ENCODE assay signal across 8 mouse cellular contexts in the genomic region with DNA sequence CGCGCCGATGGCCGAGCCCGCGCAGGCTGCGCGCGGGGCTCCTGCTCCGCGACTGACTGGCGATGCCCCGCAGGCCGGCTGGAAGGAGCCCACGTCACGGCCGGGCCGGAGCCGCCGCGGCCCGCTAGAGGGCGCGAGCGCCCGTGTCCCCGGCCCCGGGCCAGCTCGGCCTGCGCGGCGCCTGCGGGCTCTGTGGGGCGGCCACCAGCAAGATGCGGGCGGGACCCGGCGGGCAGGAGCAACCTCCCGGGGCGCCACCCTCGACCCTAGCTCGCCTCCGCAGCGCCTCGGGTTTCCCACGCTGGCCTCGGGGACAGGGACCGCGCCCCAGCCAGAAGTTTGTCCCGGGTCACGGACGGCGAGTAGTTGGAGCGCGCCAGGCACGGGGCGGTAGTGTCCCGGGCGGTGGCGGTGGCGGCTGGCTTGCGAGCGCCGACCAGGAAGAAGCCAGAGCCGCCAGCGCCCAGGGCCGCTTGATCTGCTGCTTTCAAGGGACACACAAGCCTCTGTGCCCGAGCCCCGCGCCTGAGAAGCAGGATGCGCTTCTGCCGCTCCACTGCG. TPM values are rescaled to one million over a fixed set of nuclear protein-coding genes. Genes with fewer than 3 reads are reported as not detected.
DNase-seq lines count a peak whose midpoint lies in the region; ATAC-seq and TF ChIP-seq lines count a peak whose summit lies in the region.

A gene (minus strand): TSS at position 7 of the 561 bp plus-strand sequence.

- peak; percentile 93 for ATAC-seq in Patski

- POLR2A ChIA-PET in Patski (lab: Charles Lee): no interaction called here

- under 1% methylated on average over 72 of the region's 73 CpGs for WGBS in olfactory bulb, adult 2 months

- peak within 1 kb of the TSS; percentile 68 for H3K4me3 ChIP-seq in layer of hippocampus, adult 2 months
- H3K4me3 ChIP-seq in olfactory bulb, adult 2 months (ENCODE audit: insufficient read depth, low read depth, low read length): peak within 1 kb of the TSS; percentile 87

- TF ChIP-seq CTCF in Patski (IDR thresholded peaks at IDR 0.05): peak; percentile 86
- peak; percentile 65 for TF ChIP-seq CTCF in layer of hippocampus, adult 2 months (conservative IDR thresholded peaks at IDR 0.05)
- TF ChIP-seq CTCF in olfactory bulb, adult 2 months (IDR thresholded peaks at IDR 0.05; ENCODE audit: insufficient read depth, low read depth, low read length): peak; percentile 64

- CTCF ChIA-PET in Patski (lab: Charles Lee): interaction anchor here (0.8 to 1.4 kb wide), 4 partner anchors 9 to 231 kb away, joined by 3 to 4 read pairs (median 4); no protein-coding TSS in a partner anchor

- no peaks in the 10 kb centered on the region for H3K27me3 ChIP-seq in Patski

- no peak for DNase-seq in Patski (ENCODE audit: low read depth, low spot score)
- peak; percentile 34 for DNase-seq in cerebellum, adult 9-10 months
- DNase-seq in frontal cortex, adult 2 months (ENCODE audit: extremely low spot score in 1 of 2, low spot score in 1 of 2): peak in 1 of 2 experiments; percentile 61
- DNase-seq in heart, postnatal 4 days: peak; percentile 89
- peak; percentile 50 to 64 for DNase-seq in layer of hippocampus, adult 2 months (ENCODE audit: low spot score in 2 of 2)
- DNase-seq in lung, adult 18-20 months: peak; percentile 86 to 90
- peak; percentile 36 for DNase-seq in thymus, postnatal 25 days

- TF ChIP-seq POLR2A in olfactory bulb, adult 2 months (IDR thresholded peaks at IDR 0.05; ENCODE audit: insufficient read depth, low read depth, low read length): peak; percentile 62

- peak within 1 kb of the TSS; percentile 91 for H3K27ac ChIP-seq in layer of hippocampus, adult 2 months
- H3K27ac ChIP-seq in olfactory bulb, adult 2 months (ENCODE audit: insufficient read depth, low read depth, low read length): peak within 1 kb of the TSS; percentile 89

- in situ Hi-C loops in Patski (cut with MboI; ENCODE audit: low pct_unique_long_range_greater_than_20kb): loop anchor here (5.0 to 10.0 kb wide), 2 partner anchors 177 to 670 kb away; no protein-coding TSS in a partner anchor

- no peaks in the 10 kb centered on the region for H3K4me1 ChIP-seq in olfactory bulb, adult 2 months (ENCODE audit: control insufficient read depth, insufficient read depth, low read length)

RNA-seq across cellular contexts. Expression of the gene that starts here (rescaled TPM):
- 43.7 TPM for polyA plus RNA-seq in Patski (2021)
- 33.3 and 34.7 TPM in 2 replicates for polyA plus RNA-seq in frontal cortex, adult 2 months (2012; rRNA removed)
- total RNA-seq in heart, postnatal 4 days (2021): 100 to 1,000 TPM; 103 to 110 TPM
- total RNA-seq in layer of hippocampus, adult 2 months (2021): 10 to 100 TPM; 21.1 to 26.4 TPM
- not detected in 2 replicates for polyA plus RNA-seq in olfactory bulb, adult 2 months (2012; ENCODE audit: insufficient read depth, insufficient read length, low replicate concordance, missing spikeins)
